Mouse (Mus musculus): ENCODE measurements around the gene R3hdml. TPM values are rescaled to one million over a fixed set of nuclear protein-coding genes. Genes with fewer than 3 reads are reported as not detected.

Gene R3hdml
- total RNA-seq, 2 experiments from 2014 or later = not detected

DNA sequence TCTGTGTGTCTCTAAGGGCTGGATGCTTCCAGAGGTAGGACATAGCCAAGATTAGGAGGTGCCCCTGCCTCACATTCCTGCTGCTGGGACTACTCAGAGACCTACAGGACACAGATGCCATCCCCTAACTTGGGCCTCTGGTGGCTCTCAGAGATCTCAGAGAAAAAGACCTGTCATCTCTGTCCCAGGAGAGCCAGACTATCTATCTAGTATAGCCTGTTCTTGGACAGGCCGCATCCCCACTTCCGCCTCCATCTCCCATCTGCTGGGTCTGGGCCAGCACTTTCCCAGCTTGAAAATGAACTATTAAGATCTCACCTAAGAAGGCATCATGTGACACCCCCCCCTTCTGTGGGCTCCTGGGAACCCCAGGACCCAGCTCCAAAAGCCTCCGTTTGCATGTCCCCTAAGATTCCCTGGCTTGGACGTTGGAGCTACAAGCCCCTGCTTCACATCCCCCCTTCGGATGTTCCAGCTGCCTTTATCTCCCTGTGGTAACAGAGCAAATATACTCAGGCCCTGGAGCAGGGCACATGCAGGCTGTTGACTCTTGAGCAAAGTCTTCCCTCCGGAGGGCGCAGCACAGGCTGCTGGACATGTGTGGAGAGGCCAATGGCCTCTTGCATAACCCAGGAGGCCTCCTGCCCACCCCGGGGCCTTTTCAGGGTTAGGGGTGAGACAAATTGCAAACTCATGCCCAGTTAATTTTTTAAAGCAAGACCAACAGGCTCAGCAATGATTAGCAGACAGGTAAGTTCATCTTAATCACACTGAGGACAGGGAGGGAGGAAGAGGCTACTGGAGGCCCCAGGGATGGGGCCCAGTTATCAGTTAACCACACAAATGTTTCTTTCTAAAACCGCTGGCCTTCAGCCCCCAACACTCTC, 48.4 kb downstream of the R3hdml start:
- DNase-seq = no peak

DNA sequence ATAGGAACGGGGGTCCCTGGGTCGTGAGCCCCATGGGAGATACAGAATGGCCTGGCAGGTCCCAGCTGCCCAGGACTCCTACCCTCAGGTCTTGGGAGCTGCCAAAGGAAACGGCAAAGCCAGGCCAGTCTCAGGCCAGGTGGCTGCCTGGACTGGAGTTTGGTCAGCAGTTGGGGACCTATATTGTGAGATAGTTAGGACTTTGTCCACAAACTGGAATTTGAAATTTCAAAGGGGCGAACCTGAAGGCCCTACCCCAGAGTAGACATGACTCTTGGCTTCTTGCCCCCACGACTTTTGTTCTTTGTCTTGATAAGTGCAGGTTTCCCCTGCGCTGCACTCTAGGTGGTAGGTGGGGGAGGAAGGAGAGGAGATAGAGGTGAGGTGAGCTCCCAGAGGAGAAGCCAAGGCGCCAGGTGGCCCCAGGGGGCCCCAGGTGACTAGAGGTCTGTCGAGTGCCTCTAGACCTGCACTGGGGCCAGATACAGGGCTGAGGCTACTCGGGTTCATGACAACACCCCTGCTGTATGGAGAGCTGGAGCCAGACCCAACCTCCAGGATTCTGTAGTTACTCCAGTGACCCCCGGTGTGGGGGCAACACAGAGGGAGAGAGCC, 49.6 kb downstream of the R3hdml start:
- DNase-seq = no peak

DNA sequence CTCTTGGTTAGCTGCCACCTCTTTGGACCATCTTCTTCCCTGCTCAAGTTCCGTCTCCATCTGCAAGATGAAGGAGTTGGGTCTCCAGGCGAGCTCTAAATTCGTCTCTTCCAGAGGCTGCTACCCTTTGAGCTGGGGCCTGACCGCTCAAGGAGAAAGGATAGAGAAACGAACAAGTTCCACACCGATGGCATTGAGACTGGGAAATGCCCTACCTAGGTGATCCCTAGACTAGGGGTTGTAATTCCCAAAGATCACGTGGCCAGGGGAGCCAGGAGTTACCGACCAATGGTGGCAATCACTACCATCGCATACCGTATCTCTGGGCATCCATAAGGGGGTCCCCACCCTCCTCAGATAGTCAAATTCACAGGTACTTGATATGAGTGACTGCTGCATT, 50.6 kb downstream of the R3hdml start:
- no peak for DNase-seq

DNA sequence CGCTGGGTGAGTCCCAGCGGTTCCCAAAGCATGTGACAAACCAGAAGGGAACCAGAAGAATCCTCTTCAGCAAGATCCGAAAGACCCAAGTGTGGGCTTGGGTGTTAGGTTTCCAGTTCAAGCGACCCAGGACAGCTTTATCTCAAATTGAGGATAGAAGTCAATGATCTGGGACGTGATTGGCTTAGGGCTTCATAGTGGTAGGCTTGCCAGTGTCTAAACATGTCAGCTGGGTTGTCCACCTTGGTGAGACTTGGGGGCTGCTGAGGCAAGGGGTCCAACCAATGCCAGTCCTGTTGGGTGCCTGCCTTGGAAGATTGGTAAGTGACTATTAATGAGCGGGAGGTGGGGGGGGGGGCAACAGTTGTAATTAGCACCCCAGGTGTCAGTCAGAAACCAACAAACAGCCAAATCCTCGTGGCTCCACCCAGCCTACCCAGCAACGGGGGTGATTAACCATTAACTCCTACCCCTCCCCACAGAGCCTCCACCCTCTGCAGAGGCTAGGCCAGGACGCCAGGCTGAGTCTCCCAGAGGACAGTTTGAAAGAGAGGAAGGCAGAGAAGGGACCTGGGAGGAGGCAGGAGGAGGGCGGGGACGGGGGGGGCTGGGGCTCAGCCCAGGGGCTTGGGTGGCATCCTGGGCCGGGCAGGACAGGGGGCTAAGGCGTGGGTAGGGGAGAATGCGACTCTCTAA, 54.7 kb downstream of the R3hdml start:
- no peak for DNase-seq

DNA sequence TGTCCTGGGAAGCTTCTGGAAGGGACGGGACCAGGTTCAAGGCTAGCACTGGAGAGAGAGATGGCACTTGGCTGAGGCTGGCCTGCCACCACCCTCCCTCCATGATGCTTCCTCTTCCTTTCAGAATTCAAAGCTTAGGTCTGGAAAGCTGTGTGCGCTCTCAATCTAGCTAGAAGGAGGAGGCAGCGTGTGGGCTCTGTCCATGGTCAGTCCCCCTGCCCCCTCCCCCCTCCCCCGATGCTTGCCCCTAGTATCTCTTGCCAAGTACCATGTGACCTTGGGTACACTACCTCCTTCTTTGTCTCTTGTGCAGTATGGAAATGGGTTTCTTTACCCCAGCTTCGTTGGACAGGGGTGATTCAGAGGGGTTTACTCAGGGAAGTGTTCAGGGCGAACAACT, 56.7 kb downstream of the R3hdml start:
- no peak for DNase-seq

DNA sequence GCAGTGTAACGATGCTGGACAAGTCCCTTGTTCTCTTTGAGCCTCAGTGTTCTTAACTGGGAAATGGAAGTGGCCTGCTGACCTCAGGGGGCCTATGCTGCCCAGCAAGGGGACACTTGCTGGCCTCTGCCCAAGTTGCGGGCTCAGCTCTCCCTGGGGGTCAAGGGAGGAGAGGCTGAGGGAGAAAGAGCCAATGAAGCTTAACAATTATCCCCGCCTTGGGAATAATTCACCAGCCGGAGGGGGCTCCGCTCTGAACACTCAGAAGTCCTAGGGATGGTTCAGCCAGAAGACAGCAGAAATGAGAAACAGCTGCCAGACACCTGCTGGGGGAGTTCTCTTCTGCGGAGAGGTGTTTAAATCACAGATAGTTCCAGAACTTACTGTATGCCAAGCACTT, 57.7 kb downstream of the R3hdml start:
- DNase-seq = no peak

Other genes with a start within 250 kb of the R3hdml start
- 100 to 1,000 TPM; 424 to 451 TPM for gene Jph2, start 94.3 kb upstream of the R3hdml start, total RNA-seq (2021)
- gene Oser1, start 67.6 kb upstream of the R3hdml start, total RNA-seq (2021) = 10 to 100 TPM; 23.8 to 27.0 TPM
- gene Gdap1l1, start 53.8 kb upstream of the R3hdml start, total RNA-seq (2021) = not detected
- gene Fitm2, start 19.7 kb upstream of the R3hdml start, total RNA-seq (2021) = 10 to 100 TPM; 72.3 to 83.1 TPM
- not detected for gene Hnf4a, start 14.5 kb downstream of the R3hdml start, total RNA-seq (2021)
- gene Ttpal, start 110.0 kb downstream of the R3hdml start, total RNA-seq (2021) = 1 to 10 TPM; 4.8 to 5.6 TPM
- gene Serinc3, start 152.8 kb downstream of the R3hdml start, total RNA-seq (2021) = 100 to 1,000 TPM in 1 of 2 experiments, 10 to 100 TPM in 1; 97.5 to 115 TPM
- gene Pkig, start 166.1 kb downstream of the R3hdml start, total RNA-seq (2021) = 10 to 100 TPM; 72.1 to 93.5 TPM